Mouse (Mus musculus) stomach, embryonic 14.5 days (tissue): Measurements from ENCODE around the gene Scn3b. TPM values are rescaled to one million over a fixed set of nuclear protein-coding genes. Genes with fewer than 3 reads are reported as not detected.

Source experiments
- ATAC-seq: fragments of 200-750 bp; cut with Nextera tagmentation; 2 replicates; pipeline ENCODE4 v1.8.0; 2017; ENCODE audit warnings: low read depth, moderate TSS enrichment; ENCODE audit not compliant: insufficient number of reproducible peaks, insufficient read depth, low FRiP score
- H3K27ac ChIP-seq: fragments of 300-500 bp; sonication (generic); 2 replicates; pipeline ENCODE4 v1.5.1; 2014; ENCODE audit warnings: mild to moderate bottlenecking, low read length, moderate library complexity, mixed read lengths
- H3K27me3 ChIP-seq: fragments of 300-500 bp; sonication (generic); 2 replicates; pipeline ENCODE4 v1.6.1; 2014; ENCODE audit warnings: low read length, control low read depth, mixed read lengths; ENCODE audit not compliant: control insufficient read depth, insufficient read depth
- H3K36me3 ChIP-seq: fragments of 300-500 bp; sonication (generic); 2 replicates; pipeline ENCODE4 v1.6.1; 2014; ENCODE audit warnings: mild to moderate bottlenecking, control low read depth, low read length, moderate library complexity, mixed read lengths; ENCODE audit not compliant: control insufficient read depth, insufficient read depth
- H3K4me1 ChIP-seq: fragments of 300-500 bp; sonication (generic); 2 replicates; pipeline ENCODE4 v1.6.1; 2014; ENCODE audit warnings: low read length, control low read depth, mixed read lengths; ENCODE audit not compliant: control insufficient read depth, insufficient read depth
- H3K4me2 ChIP-seq: fragments of 300-500 bp; sonication (generic); replicated peaks from 2 replicates; pipeline ENCODE4 v1.6.1; 2014; ENCODE audit warnings: low read depth, low read length, control low read depth
- H3K4me3 ChIP-seq: fragments of 300-500 bp; sonication (generic); 2 replicates; pipeline ENCODE4 v1.5.1; 2014; ENCODE audit warnings: low read depth, low read length, control low read depth
- H3K9ac ChIP-seq: fragments of 300-500 bp; sonication (generic); replicated peaks from 2 replicates; pipeline ENCODE4 v1.6.1; 2014; ENCODE audit warnings: low read depth, mild to moderate bottlenecking, control low read depth, low read length, moderate library complexity, mixed read lengths
- H3K9me3 ChIP-seq: fragments of 300-500 bp; sonication (generic); 2 replicates; pipeline ENCODE4 v1.6.1; 2016; ENCODE audit warnings: low read depth, low read length, control low read depth; ENCODE audit not compliant: control insufficient read depth
- WGBS: fragments of 180-500 bp; shearing (Covaris S2); extraction: QIAGEN DNeasy Blood & Tissue Kit; methylation state at CpG from one replicate; pipeline ENCODE4 v1.1.7; 2014; 5-methylcytosine and 5-hydroxymethylcytosine counted together
- polyA plus RNA-seq: library from polyadenylated mRNA; unstranded; fragments of >200 nt; fragmentation: Nextera tagmentation; extraction: Ambion mirVana; gene quantifications from 2 replicates; pipeline ENCODE4 v1.2.1, GENCODE M21; 2014

Gene Scn3b
- polyA plus RNA-seq, 1 experiment from 2014 or later = 7.9 TPM

DNA sequence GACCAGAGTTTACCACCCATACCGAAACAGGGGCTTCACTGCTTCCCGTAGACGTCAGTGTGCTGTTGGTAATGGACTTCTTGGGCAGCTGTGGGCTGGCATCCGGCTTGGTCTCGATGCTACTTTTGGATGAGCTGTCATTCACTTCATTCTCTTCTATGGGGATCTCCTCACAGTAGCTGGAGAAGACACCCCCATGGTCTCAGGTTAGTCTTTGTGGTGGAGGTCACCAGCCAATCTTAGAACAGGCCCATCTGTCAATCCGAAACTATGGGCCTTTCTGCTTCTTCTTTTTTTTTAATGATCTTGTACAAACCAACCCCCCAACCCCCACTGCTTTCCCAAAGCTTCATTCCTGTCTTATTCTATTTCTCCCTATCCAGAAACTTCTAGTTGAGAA, 40.9 kb downstream of the Scn3b start:
- H3K27me3 ChIP-seq = no peaks in the 10 kb centered on the region
- no peak overlapping the region for H3K4me3 ChIP-seq
- ATAC-seq = no peak
- H3K4me2 ChIP-seq = no peak overlapping the region
- H3K9ac ChIP-seq = no peak overlapping the region
- no peaks in the 10 kb centered on the region for H3K9me3 ChIP-seq
- H3K36me3 ChIP-seq = peaks cover 13% of the 10 kb centered on the region; the same call in 1 of the 2 replicates
- no peaks in the 10 kb centered on the region for H3K4me1 ChIP-seq
- WGBS = 93% methylated on average over 6 of the region's 6 CpGs
- H3K27ac ChIP-seq = no peak overlapping the region

GRCm38 (mm10) chr9:40311813-40312212, 42.8 kb downstream of the Scn3b start:
- Histone ChIP-seq H3K4me2 (no peak overlapping the region), H3K9ac (no peak overlapping the region), H3K9me3 (no peaks in the 10 kb centered on the region), H3K27me3 (no peaks in the 10 kb centered on the region), H3K4me3 (no peak overlapping the region), H3K27ac (no peak overlapping the region), H3K36me3 (peaks cover 2% of the 10 kb centered on the region; the same call in 1 of the 2 replicates), H3K4me1 (no peaks in the 10 kb centered on the region)
- 69% methylated on average over 9 of the region's 9 CpGs for WGBS
- no peak for ATAC-seq

- no peaks in the 10 kb centered on the region for H3K27me3 ChIP-seq
- H3K27ac ChIP-seq = no peak overlapping the region
- 0 out of 2 replicates have a peak, but pooled peaks cover 11% of the 10 kb centered on the region for H3K4me1 ChIP-seq
- H3K4me3 ChIP-seq = no peak overlapping the region
- H3K9me3 ChIP-seq = no peaks in the 10 kb centered on the region
- H3K4me2 ChIP-seq = no peak overlapping the region
- ATAC-seq = no peak
- no peak overlapping the region for H3K9ac ChIP-seq
- no peaks in the 10 kb centered on the region; the same call in 1 of the 2 replicates for H3K36me3 ChIP-seq
- 86% methylated on average over 9 of the region's 9 CpGs for WGBS
These were observed 48.0 kb downstream of the Scn3b start for GRCm38 (mm10) chr9:40316865-40317660.

DNA sequence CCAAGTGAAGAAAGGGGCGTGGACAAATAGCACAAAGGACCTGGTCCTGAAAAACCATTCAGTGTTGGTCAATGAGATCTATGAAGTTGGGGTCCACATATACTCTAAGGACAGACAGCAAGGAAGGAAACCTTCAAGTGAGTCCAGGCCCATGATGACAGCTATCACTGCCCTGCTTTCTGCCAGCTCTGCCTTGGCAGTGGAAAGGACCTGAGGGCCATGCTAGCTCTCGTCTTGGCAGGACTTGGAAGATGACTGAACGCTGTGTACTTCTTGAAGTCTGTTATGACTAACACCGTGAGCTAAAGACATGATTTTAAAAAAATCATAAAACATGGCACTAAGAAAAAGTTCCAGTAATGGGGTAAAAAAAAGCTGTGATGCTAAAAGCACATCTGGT, 48.7 kb downstream of the Scn3b start:
- Histone ChIP-seq H3K9me3 (no peaks in the 10 kb centered on the region), H3K4me2 (no peak overlapping the region), H3K4me3 (no peak overlapping the region), H3K4me1 (0 out of 2 replicates have a peak, but pooled peaks cover 11% of the 10 kb centered on the region), H3K9ac (no peak overlapping the region), H3K27me3 (no peaks in the 10 kb centered on the region), H3K36me3 (no peaks in the 10 kb centered on the region; the same call in 1 of the 2 replicates), H3K27ac (no peak overlapping the region)
- ATAC-seq = no peak
- 83% methylated on average over 4 of the region's 4 CpGs for WGBS

DNA sequence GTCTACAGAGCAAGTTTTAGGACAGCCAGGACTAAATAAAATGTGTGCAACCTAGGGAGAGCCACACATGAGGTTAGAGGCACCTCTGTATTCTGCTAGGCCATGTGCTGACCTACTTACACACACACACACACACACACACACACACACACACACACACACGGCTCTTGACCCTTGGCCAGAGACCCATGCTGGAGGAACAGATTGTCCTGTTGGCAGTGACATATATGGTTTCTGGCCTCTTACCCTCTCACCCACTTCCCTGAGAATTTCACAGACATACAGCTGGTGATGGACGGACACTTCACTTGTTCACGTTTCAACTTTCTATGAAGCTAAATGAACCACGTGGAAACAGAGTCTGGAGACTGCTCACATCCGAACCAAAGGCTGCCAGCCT, 49.8 kb downstream of the Scn3b start:
- no peak overlapping the region for H3K4me3 ChIP-seq
- H3K27me3 ChIP-seq = no peaks in the 10 kb centered on the region
- no peak overlapping the region for H3K27ac ChIP-seq
- no peaks in the 10 kb centered on the region for H3K9me3 ChIP-seq
- H3K9ac ChIP-seq = no peak overlapping the region
- H3K4me1 ChIP-seq = 0 out of 2 replicates have a peak, but pooled peaks cover 11% of the 10 kb centered on the region
- H3K36me3 ChIP-seq = no peaks in the 10 kb centered on the region; the same call in 1 of the 2 replicates
- no peak overlapping the region for H3K4me2 ChIP-seq
- ATAC-seq = no peak
- WGBS = 73% methylated on average over 5 of the region's 5 CpGs

- WGBS = 79% methylated on average over 8 of the region's 8 CpGs
- Histone ChIP-seq H3K36me3 (no peaks in the 10 kb centered on the region), H3K4me1 (0 out of 2 replicates have a peak, but pooled peaks cover 11% of the 10 kb centered on the region), H3K9me3 (no peaks in the 10 kb centered on the region), H3K27me3 (no peaks in the 10 kb centered on the region), H3K4me2 (peak overlapping the region; percentile 28; the same call in 1 of the 2 replicates), H3K4me3 (peak overlapping the region; percentile 8; the same call in 1 of the 2 replicates), H3K9ac (no peak overlapping the region), H3K27ac (peak overlapping the region; percentile 77)
- ATAC-seq = no peak
These were observed 51.4 kb downstream of the Scn3b start for GRCm38 (mm10) chr9:40320405-40320804.

DNA sequence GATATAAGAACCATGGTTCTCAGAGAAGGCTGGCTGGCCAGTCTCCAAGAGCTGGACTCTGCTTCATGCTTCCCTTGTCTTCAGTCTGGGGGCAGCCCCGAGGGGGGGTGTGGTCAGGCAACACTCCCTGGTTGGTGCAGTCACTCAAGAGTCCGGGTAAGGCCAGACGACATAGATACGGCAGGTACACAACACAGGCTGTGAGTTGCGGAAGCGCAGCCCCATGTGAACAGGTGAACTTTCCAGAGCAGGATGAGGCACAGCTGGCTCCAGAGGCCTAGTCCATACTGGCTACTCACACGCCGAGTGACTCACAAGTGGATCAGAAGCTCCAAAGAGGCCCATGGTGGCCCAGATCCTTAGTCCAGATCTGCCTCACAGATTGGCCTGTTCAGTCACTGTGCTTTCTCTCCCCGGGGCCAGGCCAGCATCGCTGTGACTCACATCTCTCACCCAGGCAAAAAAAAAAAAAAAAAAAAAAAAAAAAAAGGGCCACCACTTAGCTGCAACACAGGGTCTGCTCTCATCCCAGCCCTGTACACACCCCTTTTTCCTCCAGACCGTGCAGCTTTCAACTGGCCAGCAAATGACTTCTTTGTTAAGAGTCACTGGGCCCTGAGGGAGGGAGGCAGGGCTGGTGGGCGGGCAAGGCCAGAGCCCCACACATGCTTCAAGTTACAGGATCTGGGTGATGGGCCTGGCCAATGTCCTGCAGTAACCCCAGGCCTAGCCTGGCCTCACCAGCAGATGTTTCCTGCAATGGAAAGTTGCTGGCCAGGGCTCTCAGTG, 52.1 kb downstream of the Scn3b start:
- Histone ChIP-seq H3K9ac (no peak overlapping the region), H3K27me3 (no peaks in the 10 kb centered on the region), H3K27ac (peak overlapping the region; percentile 77), H3K4me2 (peak overlapping the region; percentile 28; the same call in 1 of the 2 replicates), H3K4me1 (0 out of 2 replicates have a peak, but pooled peaks cover 11% of the 10 kb centered on the region), H3K36me3 (no peaks in the 10 kb centered on the region), H3K4me3 (no peak overlapping the region), H3K9me3 (no peaks in the 10 kb centered on the region)
- 51% methylated on average over 12 of the region's 12 CpGs for WGBS
- peak; percentile 81 for ATAC-seq

GRCm38 (mm10) chr9:40321668-40322003, 52.6 kb downstream of the Scn3b start:
- Histone ChIP-seq H3K36me3 (no peaks in the 10 kb centered on the region), H3K9me3 (no peaks in the 10 kb centered on the region), H3K9ac (no peak overlapping the region), H3K4me2 (no peak overlapping the region), H3K4me1 (0 out of 2 replicates have a peak, but pooled peaks cover 11% of the 10 kb centered on the region), H3K4me3 (no peak overlapping the region), H3K27ac (peak overlapping the region; percentile 77; the same call in 1 of the 2 replicates), H3K27me3 (no peaks in the 10 kb centered on the region)
- no peak for ATAC-seq
- 58% methylated on average over 3 of the region's 3 CpGs for WGBS
